Mouse (Mus musculus) hindbrain, embryonic 16.5 days (tissue): ENCODE measurements around the gene Zfp791. TPM values are rescaled to one million over a fixed set of nuclear protein-coding genes. Genes with fewer than 3 reads are reported as not detected.

Experiments
- ATAC-seq: fragments of 200-750 bp; cut with Nextera tagmentation; 2 replicates; pipeline ENCODE4 v1.8.0; 2017; ENCODE audit warnings: moderate TSS enrichment, moderate library complexity
- H3K27ac ChIP-seq: fragments of 300-500 bp; sonication (generic); 2 replicates; pipeline ENCODE4 v1.5.1; 2014; ENCODE audit warnings: low read depth, mild to moderate bottlenecking, control low read depth, low read length, moderate library complexity
- H3K27me3 ChIP-seq: fragments of 300-500 bp; sonication (generic); replicated peaks from 2 replicates; pipeline ENCODE4 v1.6.1; 2014; ENCODE audit warnings: low read length; ENCODE audit not compliant: control insufficient read depth, insufficient read depth
- H3K36me3 ChIP-seq: fragments of 300-500 bp; sonication (generic); 2 replicates; pipeline ENCODE4 v1.6.1; 2014; ENCODE audit warnings: mild to moderate bottlenecking, low read length, moderate library complexity, mixed read lengths; ENCODE audit not compliant: control insufficient read depth, insufficient read depth
- H3K4me1 ChIP-seq: fragments of 300-500 bp; sonication (generic); 2 replicates; pipeline ENCODE4 v1.6.1; 2014; ENCODE audit warnings: low read depth, low read length; ENCODE audit not compliant: control insufficient read depth, insufficient read depth
- H3K4me2 ChIP-seq: fragments of 300-500 bp; sonication (generic); 2 replicates; pipeline ENCODE4 v1.6.1; 2014; ENCODE audit warnings: mild to moderate bottlenecking, low read length, control low read depth, moderate library complexity
- H3K4me3 ChIP-seq: fragments of 300-500 bp; sonication (generic); 2 replicates; pipeline ENCODE4 v1.5.1; 2014; ENCODE audit warnings: mild to moderate bottlenecking, low read length, control low read depth, moderate library complexity
- H3K9ac ChIP-seq: fragments of 300-500 bp; sonication (generic); 2 replicates; pipeline ENCODE4 v1.6.1; 2014; ENCODE audit warnings: low read depth, mild to moderate bottlenecking, control low read depth, low read length, moderate library complexity
- H3K9me3 ChIP-seq: fragments of 300-500 bp; sonication (generic); 2 replicates; pipeline ENCODE4 v1.6.1; 2014; ENCODE audit warnings: mild to moderate bottlenecking, low read length, moderate library complexity; ENCODE audit not compliant: control insufficient read depth
- WGBS: fragments of 180-500 bp; shearing (Covaris S2); extraction: QIAGEN DNeasy Blood & Tissue Kit; methylation state at CpG from one replicate; pipeline ENCODE4 v1.1.7; 2014; 5-methylcytosine and 5-hydroxymethylcytosine counted together
- microRNA-seq: library from miRNA; unstranded; fragments of <30 nt; microRNA quantifications from one replicate; pipeline ENCODE4, GENCODE M21; 2017
- polyA plus RNA-seq: library from polyadenylated mRNA; unstranded; fragments of >200 nt; fragmentation: Nextera tagmentation; extraction: Ambion mirVana; gene quantifications from 2 replicates; pipeline ENCODE4 v1.2.1, GENCODE M21; 2015

The Zfp791 gene
- polyA plus RNA-seq, 1 experiment from 2014 or later, result 4.3 TPM

DNA sequence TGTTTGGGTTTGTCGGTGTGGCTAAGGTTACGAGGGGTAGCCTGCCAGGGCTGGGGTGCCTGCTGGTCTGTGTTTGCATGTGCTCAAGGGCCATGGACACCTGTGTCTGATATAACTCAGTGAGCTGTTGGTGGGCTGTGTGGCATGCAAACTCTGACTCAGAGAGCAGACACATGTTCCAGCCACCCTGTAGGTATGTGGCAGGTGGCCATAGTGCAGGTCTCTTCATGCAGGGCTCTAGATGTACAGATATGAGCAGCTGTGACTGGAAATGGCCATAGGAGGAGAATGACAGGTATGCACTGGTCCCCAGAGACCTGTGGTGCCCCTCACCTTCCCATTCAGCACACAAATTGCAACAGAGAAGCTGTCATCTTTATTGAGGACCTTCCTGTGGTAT lies 55.7 kb downstream of the Zfp791 start:
- 93% methylated on average over 2 of the region's 2 CpGs for WGBS
- H3K27ac ChIP-seq, result no peak overlapping the region

GRCm38 (mm10) chr8:85065213-85065612 lies 57.7 kb downstream of the Zfp791 start:
- Histone ChIP-seq H3K27ac (no peak overlapping the region), H3K27me3 (no peaks in the 10 kb centered on the region), H3K9me3 (no peaks in the 10 kb centered on the region), H3K36me3 (peaks cover 19% of the 10 kb centered on the region), H3K4me3 (no peak overlapping the region), H3K4me2 (no peak overlapping the region), H3K9ac (no peak overlapping the region), H3K4me1 (peaks cover 19% of the 10 kb centered on the region)
- 28% methylated on average over 2 of the region's 2 CpGs for WGBS
- no peak for ATAC-seq

More for the DNA sequence above, 55.7 kb downstream of the Zfp791 start:
- Histone ChIP-seq H3K4me3 (no peak overlapping the region), H3K4me1 (peaks cover 8% of the 10 kb centered on the region), H3K9me3 (no peaks in the 10 kb centered on the region), H3K36me3 (peaks cover 19% of the 10 kb centered on the region), H3K27me3 (no peaks in the 10 kb centered on the region), H3K4me2 (no peak overlapping the region), H3K9ac (no peak overlapping the region)
- no peak for ATAC-seq

GRCm38 (mm10) chr8:85062603-85063002 lies 60.3 kb downstream of the Zfp791 start:
- ATAC-seq, result no peak
- H3K27ac ChIP-seq, result no peak overlapping the region
- H3K4me2 ChIP-seq, result no peak overlapping the region
- H3K4me3 ChIP-seq, result no peak overlapping the region
- no peaks in the 10 kb centered on the region for H3K27me3 ChIP-seq
- 94% methylated on average over 4 of the region's 4 CpGs for WGBS
- no peak overlapping the region for H3K9ac ChIP-seq
- no peaks in the 10 kb centered on the region for H3K9me3 ChIP-seq
- H3K4me1 ChIP-seq, result peaks cover 19% of the 10 kb centered on the region
- H3K36me3 ChIP-seq, result peaks cover 19% of the 10 kb centered on the region

DNA sequence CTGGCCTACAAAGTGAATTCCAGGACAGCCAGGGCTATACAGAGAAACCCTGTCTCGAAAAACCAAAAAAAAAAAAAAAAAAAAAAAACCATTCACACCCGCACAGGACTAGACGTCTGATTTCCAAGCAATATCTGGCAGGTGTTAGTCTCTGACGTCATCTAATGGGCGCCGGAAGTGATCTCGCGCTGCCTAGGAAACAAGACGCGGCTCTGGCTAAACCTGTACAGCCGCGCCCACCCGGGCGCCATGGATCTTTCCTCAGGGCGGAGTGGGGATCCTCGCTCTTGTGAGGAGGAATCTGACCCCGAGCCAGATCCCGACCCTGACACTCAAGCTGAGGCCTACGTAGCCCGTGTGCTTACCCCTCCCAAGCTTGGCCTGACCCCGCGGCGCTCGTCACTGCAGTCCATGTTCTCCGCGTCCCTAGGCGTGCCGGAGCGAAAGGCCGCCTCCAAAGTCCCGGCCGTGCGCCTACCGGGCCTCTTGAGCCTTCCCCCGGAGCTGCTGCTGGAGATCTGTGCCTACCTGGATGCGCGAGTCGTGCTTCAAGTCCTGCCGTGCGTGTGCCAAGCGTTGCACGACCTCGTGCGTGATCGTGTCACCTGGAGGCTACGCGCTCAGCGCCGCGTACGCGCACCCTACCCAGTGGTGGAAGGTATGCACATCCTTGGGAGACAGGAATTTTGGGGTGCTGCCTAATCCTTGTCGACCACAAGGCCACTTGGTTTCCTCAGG lies 62.8 kb downstream of the Zfp791 start, which contains the start of gene Fbxw9:
Fbxw9 (plus strand) TSS at position 177 of the 738 bp plus-strand sequence.
- peak within 1 kb of the TSS; percentile 71 for H3K4me3 ChIP-seq
- H3K9ac ChIP-seq, result peak within 1 kb of the TSS; percentile 83
- no peaks in the 10 kb centered on the region for H3K9me3 ChIP-seq
- under 1% methylated on average over 51 of the region's 53 CpGs for WGBS
- peaks cover 19% of the 10 kb centered on the region for H3K4me1 ChIP-seq
- no peaks in the 10 kb centered on the region for H3K27me3 ChIP-seq
- H3K36me3 ChIP-seq, result peaks cover 14% of the 10 kb centered on the region
- H3K4me2 ChIP-seq, result peak within 1 kb of the TSS; percentile 92
- peak; percentile 93 for ATAC-seq
- peak within 1 kb of the TSS; percentile 75 for H3K27ac ChIP-seq

Small RNA genes lying within 50 kb of the gene (microRNA-seq; reads per million reads assigned to microRNA genes)
- gene Gm23388, result 3.5 reads per million, percentile 10 among the genes with 10 or more reads in this experiment
- 1.9 reads per million for gene Mir7070

Other genes with a start within 250 kb of the Zfp791 start
- 41.4 and 42.8 TPM in 2 replicates for gene Gcdh, start 229.2 kb downstream of the Zfp791 start, polyA plus RNA-seq
- gene Klf1, start 221.2 kb downstream of the Zfp791 start, polyA plus RNA-seq, result 0.39 and 0.56 TPM in 2 replicates
- 6.4 and 7.0 TPM in 2 replicates for gene Dnase2a, start 214.5 kb downstream of the Zfp791 start, polyA plus RNA-seq
- 71.4 and 77.4 TPM in 2 replicates for gene Mast1, start 185.7 kb downstream of the Zfp791 start, polyA plus RNA-seq
- 3.0 and 3.2 TPM in 2 replicates for gene Rtbdn, start 176.1 kb downstream of the Zfp791 start, polyA plus RNA-seq
- not detected in 2 replicates for gene Gm49661, start 153.7 kb downstream of the Zfp791 start, polyA plus RNA-seq
- gene Prdx2, start 153.5 kb downstream of the Zfp791 start, polyA plus RNA-seq, result 1,040 and 1,063 TPM in 2 replicates
- gene Rnaseh2a, start 153.3 kb downstream of the Zfp791 start, polyA plus RNA-seq, result 55.8 and 57.5 TPM in 2 replicates
- gene Junb, start 144.4 kb downstream of the Zfp791 start, polyA plus RNA-seq, result 4.3 and 5.3 TPM in 2 replicates
- 37.9 and 39.6 TPM in 2 replicates for gene Hook2, start 132.5 kb downstream of the Zfp791 start, polyA plus RNA-seq
- 0.10 and 0.21 TPM in 2 replicates for gene Best2, start 108.6 kb downstream of the Zfp791 start, polyA plus RNA-seq
- 159 and 170 TPM in 2 replicates for gene Asna1, start 97.8 kb downstream of the Zfp791 start, polyA plus RNA-seq
- 100 and 110 TPM in 2 replicates for gene Trir, start 96.3 kb downstream of the Zfp791 start, polyA plus RNA-seq
- gene Tnpo2, start 86.2 kb downstream of the Zfp791 start, polyA plus RNA-seq, result 61.2 and 62.7 TPM in 2 replicates
- 75.8 and 83.2 TPM in 2 replicates for gene Fbxw9, start 63.0 kb downstream of the Zfp791 start, polyA plus RNA-seq
- gene Gm5741, start 55.1 kb downstream of the Zfp791 start, polyA plus RNA-seq, result 1.2 TPM in 1 of 2 replicates, not detected in the other
- gene Dhps, start 51.3 kb downstream of the Zfp791 start, polyA plus RNA-seq, result 112 and 119 TPM in 2 replicates
- 111 and 116 TPM in 2 replicates for gene Wdr83os, start 42.4 kb downstream of the Zfp791 start, polyA plus RNA-seq
- 45.5 and 50.6 TPM in 2 replicates for gene Wdr83, start 41.8 kb downstream of the Zfp791 start, polyA plus RNA-seq
- 23.1 TPM in 2 replicates for gene Man2b1, start 39.8 kb downstream of the Zfp791 start, polyA plus RNA-seq
- gene Cks1brt, start 28.8 kb upstream of the Zfp791 start, polyA plus RNA-seq, result not detected in 2 replicates
- not detected in 2 replicates for gene Olfr371, start 102.9 kb upstream of the Zfp791 start, polyA plus RNA-seq
- gene Orc6, start 176.5 kb upstream of the Zfp791 start, polyA plus RNA-seq, result 64.4 and 69.4 TPM in 2 replicates
- 183 and 185 TPM in 2 replicates for gene Vps35, start 176.7 kb upstream of the Zfp791 start, polyA plus RNA-seq